ENCODE assay signal across 10 mouse cellular contexts in the genomic region with DNA sequence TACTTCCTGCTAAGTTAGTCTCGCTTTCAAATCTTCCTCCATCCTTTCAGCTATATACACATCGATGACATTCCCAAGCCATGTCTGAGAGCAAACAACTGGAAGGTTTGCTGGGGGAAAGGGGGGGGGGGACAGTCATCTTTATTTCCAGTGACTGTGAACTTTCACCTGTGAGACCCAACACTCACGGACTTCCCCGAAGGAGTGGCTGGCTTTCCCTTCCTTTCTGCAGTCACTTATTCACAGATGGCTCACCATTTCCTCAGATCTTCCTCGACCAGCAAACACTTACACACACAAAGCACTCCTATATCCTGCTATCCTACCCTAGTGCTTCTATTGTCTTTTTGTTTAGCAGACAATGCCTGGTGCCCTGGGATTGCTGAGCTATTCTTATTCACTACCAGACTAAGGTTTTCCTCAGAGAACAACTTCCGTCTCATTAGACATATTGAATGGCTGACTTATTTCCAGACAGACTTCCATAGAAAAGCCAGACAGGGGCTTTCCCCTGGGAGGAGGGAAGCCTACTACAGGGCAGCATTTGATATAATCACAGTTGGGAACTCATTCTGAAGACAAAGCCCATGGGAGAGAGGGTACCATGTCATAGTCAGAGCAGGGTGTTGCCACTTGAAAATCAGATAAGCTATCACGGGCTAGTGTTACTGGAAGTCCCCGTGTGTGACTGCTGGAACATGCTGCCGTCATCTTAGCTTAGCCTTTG. TPM values are rescaled to one million over a fixed set of nuclear protein-coding genes. Genes with fewer than 3 reads are reported as not detected.
DNase-seq lines count a peak whose midpoint lies in the region; ATAC-seq lines count a peak whose summit lies in the region.
"Had no signal": no experiment of that assay in that cellular context is flagged by ENCODE, and none has a peak within 500 bp of the region (broad histone marks: within the 10 kb centered on the region; RNA-seq: fewer than 3 reads in every experiment).

No protein-coding gene starts in this region.

- 0 out of 2 replicates have a peak, but pooled peaks cover 3% of the 10 kb centered on the region for H3K9me3 ChIP-seq in forebrain, embryonic 12.5 days
- H3K9me3 ChIP-seq in liver, embryonic 15.5 days (replicated peaks) = no peaks in the 10 kb centered on the region
- H3K9me3 ChIP-seq: hindbrain, embryonic 15.5 days had no signal

- peak overlapping the region; percentile 31 for H3K4me2 ChIP-seq in forebrain, embryonic 12.5 days
- H3K4me2 ChIP-seq in liver, embryonic 15.5 days = no peak overlapping the region
- H3K4me2 ChIP-seq: hindbrain, embryonic 15.5 days had no signal

- peak; percentile 63 for DNase-seq in ES-CJ7 (ENCODE audit: low read depth, low spot score)
- DNase-seq in Muller cell, postnatal 12 days (ENCODE audit: inconsistent ontology term) = peak; percentile 95
- no peak for DNase-seq in ovary, adult 18-20 months (ENCODE audit: low spot score)
- no peak for DNase-seq in left cerebral cortex, adult 8-10 months (ENCODE audit: low spot score in 2 of 2)
- DNase-seq: cerebellum, postnatal 36 days; spleen, adult 18-20 months had no signal

- peak; percentile 78 for ATAC-seq in forebrain, embryonic 12.5 days (ENCODE audit: low FRiP score)
- no peak for ATAC-seq in liver, embryonic 15.5 days (ENCODE audit: insufficient read depth)
- ATAC-seq in megakaryocyte-erythroid progenitor cell, adult 5-6 weeks (replicated peaks; ENCODE audit: low FRiP score, low TSS enrichment, poor library complexity, severe bottlenecking) = no peak

- no peaks in the 10 kb centered on the region for H3K36me3 ChIP-seq in forebrain, embryonic 12.5 days (replicated peaks)
- H3K36me3 ChIP-seq in liver, embryonic 15.5 days (replicated peaks) = no peaks in the 10 kb centered on the region
- H3K36me3 ChIP-seq: hindbrain, embryonic 15.5 days had no signal

- H3K4me3 ChIP-seq in forebrain, embryonic 12.5 days (replicated peaks) = no peak overlapping the region
- H3K4me3 ChIP-seq in liver, embryonic 15.5 days (replicated peaks) = no peak overlapping the region
- H3K4me3 ChIP-seq: hindbrain, embryonic 15.5 days had no signal

- 10% methylated on average over 9 of the region's 9 CpGs for WGBS in forebrain, embryonic 12.5 days
- WGBS in liver, embryonic 15.5 days (ENCODE audit: insufficient replicate concordance) = 31% methylated on average over 9 of the region's 9 CpGs

- peak overlapping the region; percentile 65 for H3K27ac ChIP-seq in forebrain, embryonic 12.5 days
- peak overlapping the region; percentile 21; the same call in 1 of the 2 replicates for H3K27ac ChIP-seq in liver, embryonic 15.5 days (replicated peaks)
- H3K27ac ChIP-seq: hindbrain, embryonic 15.5 days had no signal

- peaks cover 14% of the 10 kb centered on the region for H3K4me1 ChIP-seq in forebrain, embryonic 12.5 days
- peaks cover 69% of the 10 kb centered on the region for H3K4me1 ChIP-seq in liver, embryonic 15.5 days (replicated peaks)

- peaks cover 14% of the 10 kb centered on the region; the same call in 1 of the 2 replicates for H3K27me3 ChIP-seq in forebrain, embryonic 12.5 days
- H3K27me3 ChIP-seq in liver, embryonic 15.5 days = no peaks in the 10 kb centered on the region

- no peak overlapping the region for H3K9ac ChIP-seq in forebrain, embryonic 12.5 days
- no peak overlapping the region for H3K9ac ChIP-seq in liver, embryonic 15.5 days
- H3K9ac ChIP-seq: hindbrain, embryonic 15.5 days had no signal

RNA-seq across cellular contexts. Expression of a gene that starts 24.5 kb away (rescaled TPM):
- polyA plus RNA-seq in forebrain, embryonic 12.5 days (2016; fragmentation: Nextera tagmentation; extraction: Ambion mirVana) = 33.7 and 34.6 TPM in 2 replicates
- 81.7 and 84.5 TPM in 2 replicates for polyA plus RNA-seq in liver, embryonic 15.5 days (2015; fragmentation: Nextera tagmentation; extraction: Ambion mirVana)
- total RNA-seq in megakaryocyte-erythroid progenitor cell, adult 5-6 weeks (2014; fragmentation: Nextera tagmentation) = 45.3 and 50.0 TPM in 2 replicates
- 69.2 and 73.8 TPM in 2 replicates for total RNA-seq in megakaryocyte-erythroid progenitor cell, adult 5-6 weeks (2017)
- total RNA-seq in left cerebral cortex, adult 8-10 months (2022) = 10 to 100 TPM; 81.7 to 96.1 (median 89.0) TPM

Comparison
In these comparisons a context has a peak if more than half of its experiments do, and no peak if none do; other contexts are left out.
1. DNase-seq: peak in ES-CJ7 (single experiment) and Muller cell, postnatal 12 days (single experiment); none in ovary, adult 18-20 months (single experiment) and left cerebral cortex, adult 8-10 months (0 of 2).